18 mouse cellular contexts compared by ENCODE assay signal in the genomic region with DNA sequence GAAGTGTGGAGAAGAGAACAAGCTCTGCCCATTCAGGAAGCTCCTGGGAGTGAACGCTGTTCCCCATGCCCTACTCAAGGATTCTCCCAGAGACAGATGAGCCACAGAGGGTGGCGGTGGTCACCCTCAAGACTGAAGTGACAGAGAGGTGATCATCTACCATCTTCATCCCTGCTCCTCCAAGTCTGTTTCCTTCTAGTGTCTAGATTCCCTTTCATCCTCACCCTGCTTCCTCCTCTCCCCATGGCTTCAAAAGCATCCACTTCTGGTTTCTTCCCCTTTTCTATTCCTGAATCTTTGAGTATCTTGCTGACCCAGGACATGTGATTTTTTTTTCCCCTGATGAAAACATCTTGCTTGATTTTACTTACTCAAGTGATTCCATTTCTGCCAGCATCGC.
"Had no signal": no experiment of that assay in that cellular context is flagged by ENCODE, and none has a peak within 500 bp of the region (broad histone marks: within the 10 kb centered on the region; RNA-seq: fewer than 3 reads in every experiment).

No protein-coding gene starts in this region.

- H3K27ac ChIP-seq: midbrain, embryonic 10.5 days; midbrain, embryonic 12.5 days; neural tube, embryonic 13.5 days; neural tube, embryonic 15.5 days; stomach, embryonic 15.5 days; stomach, postnatal 0 days had no signal

- H3K4me3 ChIP-seq: midbrain, embryonic 10.5 days; midbrain, embryonic 12.5 days; myocyte; neural tube, embryonic 13.5 days; neural tube, embryonic 15.5 days; stomach, embryonic 15.5 days had no signal

- H3K36me3 ChIP-seq: midbrain, embryonic 10.5 days; midbrain, embryonic 12.5 days; neural tube, embryonic 13.5 days; neural tube, embryonic 15.5 days; stomach, embryonic 15.5 days had no signal

- DNase-seq: lung, adult 18-20 months; lung, embryonic 14.5 days; lung, postnatal 10 days; lung, postnatal 4 days; midbrain, embryonic 14.5 days; retina, postnatal 1 day; right cerebral cortex, adult 18-20 months; right cerebral cortex, postnatal 25 days; thymus, adult 2 months; thymus, postnatal 25 days; thymus, postnatal 4 days had no signal

- H3K4me1 ChIP-seq: midbrain, embryonic 10.5 days; midbrain, embryonic 12.5 days; neural tube, embryonic 15.5 days; stomach, embryonic 15.5 days had no signal
